Mouse (Mus musculus) cerebellum, adult 2 months (tissue): ENCODE data around the gene Prkcg.

Source experiments
- CTCF ChIP-seq: fragments of 200-500 bp; IDR thresholded peaks from 2 replicates; pipeline ENCODE4 v1.5.1; 2011; ENCODE audit warnings: low read depth, mild to moderate bottlenecking, control low read depth, low read length, moderate library complexity, borderline replicate concordance; ENCODE audit not compliant: insufficient read depth
- POLR2A ChIP-seq: fragments of 200-500 bp; IDR thresholded peaks from 2 replicates; pipeline ENCODE4 v1.6.1; 2011; ENCODE audit warnings: low read length, control low read depth, borderline replicate concordance; ENCODE audit not compliant: insufficient read depth

DNA sequence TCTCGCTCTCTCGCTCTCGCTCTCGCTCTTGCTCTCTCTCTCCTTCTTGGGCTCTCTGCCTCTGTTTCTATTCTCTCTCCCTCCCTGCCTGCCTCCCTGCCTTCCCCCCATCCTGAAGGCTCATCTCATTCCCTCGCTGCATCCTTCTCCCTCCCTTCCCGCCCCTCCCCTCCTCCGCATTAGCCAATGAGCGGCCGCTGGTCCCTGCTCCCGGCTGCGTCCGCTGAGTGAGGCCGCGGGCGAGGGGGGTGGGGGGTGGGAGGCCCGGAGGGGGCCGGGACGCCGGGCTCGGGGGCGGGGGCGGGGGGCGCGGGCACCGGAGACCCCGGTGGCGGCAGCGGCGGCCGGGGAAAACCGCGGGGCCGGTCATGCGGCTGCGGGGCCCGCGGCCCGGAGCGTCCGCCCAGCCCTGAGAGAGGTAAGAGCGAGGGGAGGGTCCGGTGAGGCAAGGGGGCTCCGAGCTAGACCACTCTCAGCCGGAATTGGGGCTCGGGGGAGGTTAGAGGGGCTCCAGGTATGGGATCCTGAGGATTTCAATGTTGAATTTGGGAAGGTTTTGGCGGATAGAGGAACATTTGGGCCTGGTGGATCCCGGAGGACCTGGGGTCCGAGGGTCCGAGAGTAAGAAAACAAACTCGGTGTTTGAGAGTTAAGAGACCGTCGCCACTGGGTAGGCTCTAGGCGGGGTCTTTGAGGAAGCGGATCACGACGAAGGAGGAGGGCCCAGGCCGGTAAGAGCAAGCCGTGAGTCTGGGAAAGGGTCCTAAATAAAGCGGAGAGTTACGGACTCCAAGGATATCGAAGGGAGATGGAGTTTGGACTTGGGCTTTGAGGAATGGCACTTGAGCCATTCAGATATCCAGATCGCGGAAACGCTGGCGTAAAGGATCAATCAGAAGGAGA is 43.9 kb downstream of the Prkcg start, which contains the start of gene Cacng7:
- TF ChIP-seq CTCF (no peak), POLR2A (peak; percentile 45; the same call in 1 of the 2 replicates)
